Mouse (Mus musculus) skeletal muscle tissue, adult 2 months (tissue): Measurements from ENCODE around the gene Nhlh2.

Source experiments
- DNase-seq: peaks from one replicate; pipeline ENCODE4 v3.0.0-alpha.2; 2012; ENCODE audit warnings: low read depth, low spot score

The Nhlh2 gene

GRCm38 (mm10) chr3:102009926-102010381 lies at the start of gene Nhlh2:
TSS of gene Nhlh2 (plus strand) at chr3:102010076.
- no peak for DNase-seq

GRCm38 (mm10) chr3:101961146-101961835 lies 48.6 kb upstream of the Nhlh2 start:
- DNase-seq = no peak

GRCm38 (mm10) chr3:101963501-101963900 lies 46.4 kb upstream of the Nhlh2 start:
- DNase-seq = no peak

GRCm38 (mm10) chr3:101964352-101964751 lies 45.5 kb upstream of the Nhlh2 start:
- no peak for DNase-seq

GRCm38 (mm10) chr3:101966825-101967558 lies 42.9 kb upstream of the Nhlh2 start:
- no peak for DNase-seq

- no peak for DNase-seq
Measured at GRCm38 (mm10) chr3:101975337-101975736, 34.5 kb upstream of the Nhlh2 start.

- no peak for DNase-seq
Measured at GRCm38 (mm10) chr3:101978299-101978994, 31.4 kb upstream of the Nhlh2 start.

- DNase-seq = no peak
Measured at GRCm38 (mm10) chr3:101983917-101984316, 26.0 kb upstream of the Nhlh2 start.

GRCm38 (mm10) chr3:101985634-101986033 lies 24.2 kb upstream of the Nhlh2 start:
- DNase-seq = no peak

GRCm38 (mm10) chr3:101990136-101990535 lies 19.7 kb upstream of the Nhlh2 start:
- DNase-seq = no peak

- no peak for DNase-seq
Measured at GRCm38 (mm10) chr3:101990995-101991516, 18.8 kb upstream of the Nhlh2 start.

GRCm38 (mm10) chr3:101997851-101998250 lies 12.0 kb upstream of the Nhlh2 start:
- DNase-seq = no peak

GRCm38 (mm10) chr3:102010681-102011317 lies 923 bp downstream of the Nhlh2 start:
- no peak for DNase-seq

GRCm38 (mm10) chr3:102011318-102012075 lies 1.6 kb downstream of the Nhlh2 start:
- DNase-seq = no peak

GRCm38 (mm10) chr3:102012076-102012610 lies 2.3 kb downstream of the Nhlh2 start:
- no peak for DNase-seq

- no peak for DNase-seq
Measured at GRCm38 (mm10) chr3:102012611-102013211, 2.8 kb downstream of the Nhlh2 start.

GRCm38 (mm10) chr3:102020604-102021003 lies 10.7 kb downstream of the Nhlh2 start:
- DNase-seq = no peak

GRCm38 (mm10) chr3:102022721-102023120 lies 12.8 kb downstream of the Nhlh2 start:
- no peak for DNase-seq

GRCm38 (mm10) chr3:102023337-102023736 lies 13.5 kb downstream of the Nhlh2 start:
- no peak for DNase-seq

- no peak for DNase-seq
Measured at GRCm38 (mm10) chr3:102023829-102024228, 14.0 kb downstream of the Nhlh2 start.
